Mouse (Mus musculus): ENCODE measurements around the gene Rps6ka1. TPM values are rescaled to one million over a fixed set of nuclear protein-coding genes. Genes with fewer than 3 reads are reported as not detected.
"Not testable (repeated sequence)": the region's sequence is repeated elsewhere in the genome, so short reads cannot be mapped to it uniquely, and the experiment has no call there.

Rps6ka1 gene
- polyA plus RNA-seq, 1 experiment, result 14.4 TPM

DNA sequence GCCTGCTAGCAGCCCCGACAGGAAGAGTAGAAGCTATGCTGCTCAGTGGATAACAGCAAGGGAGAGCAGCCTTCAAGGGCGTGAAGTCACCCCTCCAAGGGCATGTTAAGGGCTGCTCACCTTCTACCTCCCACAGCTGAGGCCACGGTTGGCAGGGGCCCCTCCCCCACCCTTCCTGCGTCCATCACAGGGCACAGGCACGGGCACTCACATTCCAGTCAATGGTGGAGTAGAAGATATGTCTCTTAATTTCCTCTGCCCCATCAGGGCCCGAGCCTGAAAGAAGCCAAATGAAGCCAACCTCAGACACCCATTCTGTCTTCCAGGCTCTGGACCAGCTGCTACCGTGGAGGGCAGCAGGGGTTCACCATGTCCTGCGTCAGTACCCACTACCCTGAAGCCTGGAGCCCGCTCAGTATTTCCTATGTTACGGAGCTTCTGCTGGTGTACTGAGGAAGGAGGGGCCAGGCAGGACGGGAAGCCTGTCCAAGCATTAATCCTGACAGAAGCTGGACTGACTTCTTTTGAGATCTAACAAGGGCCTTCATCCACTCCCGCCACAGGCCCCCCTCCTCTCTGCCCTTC is 23.7 kb downstream of the Rps6ka1 start:
- DNase-seq (ENCODE audit: low read depth), result no peak

- no peak for DNase-seq (ENCODE audit: low read depth)
Measured at GRCm38 (mm10) chr4:133857527-133857926, 30.1 kb downstream of the Rps6ka1 start.

DNA sequence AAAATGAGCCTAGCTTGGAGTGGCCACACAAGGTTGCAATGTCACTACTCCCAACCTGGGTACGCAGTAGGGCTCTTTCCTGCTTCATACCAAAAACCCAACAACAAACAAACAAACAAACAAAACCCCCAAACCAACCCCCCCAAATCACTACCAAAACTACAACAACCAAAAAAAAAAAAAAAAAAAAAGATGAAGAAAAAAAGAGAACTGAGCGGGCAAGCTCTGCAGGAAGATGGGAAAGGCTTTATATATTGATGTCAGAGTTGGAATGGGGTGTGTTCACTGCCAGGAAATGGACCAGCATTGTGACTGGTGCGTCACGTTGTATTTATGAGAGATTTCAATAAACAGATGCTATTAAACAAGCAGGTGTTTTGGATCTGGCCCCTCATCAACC is 33.0 kb downstream of the Rps6ka1 start:
- no peak for DNase-seq (ENCODE audit: low read depth)

DNA sequence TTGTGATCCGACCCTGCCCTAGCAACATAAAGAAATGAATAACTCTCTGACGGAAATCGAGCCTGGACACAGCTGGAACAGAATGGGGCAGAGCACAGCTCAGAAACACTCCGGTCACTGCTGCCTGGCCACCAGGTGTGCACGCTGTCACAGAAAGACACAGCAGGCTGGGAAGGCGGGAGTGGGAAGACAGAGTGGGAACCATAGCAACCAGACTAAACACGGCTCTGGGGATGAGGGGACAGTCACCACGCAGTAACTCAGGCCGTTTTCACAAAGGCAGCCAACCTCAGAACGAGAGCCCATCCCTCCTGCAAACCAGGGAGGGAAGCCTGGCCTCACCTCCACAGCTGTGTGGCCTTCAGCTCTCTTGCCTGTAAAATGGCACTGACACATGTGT is 34.0 kb downstream of the Rps6ka1 start:
- no peak for DNase-seq (ENCODE audit: low read depth)

DNA sequence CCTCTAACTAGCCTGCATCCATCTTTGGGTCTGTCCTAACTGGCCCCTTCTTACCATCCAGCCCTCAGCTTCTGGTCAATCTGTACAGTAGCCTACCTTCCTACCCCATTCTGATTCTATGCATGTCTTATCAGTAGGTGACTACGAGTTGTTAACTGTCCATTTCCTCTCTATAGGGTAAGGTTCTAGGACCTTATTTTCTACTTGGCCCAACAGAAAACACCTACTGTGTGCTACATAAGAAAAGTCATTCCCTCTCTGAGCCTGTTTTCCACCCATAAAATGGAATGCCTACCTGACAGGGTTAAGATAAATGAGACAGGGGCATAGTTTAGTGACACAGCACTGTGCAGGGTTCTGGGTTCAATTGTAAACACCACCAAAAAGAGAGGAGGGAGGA is 41.0 kb downstream of the Rps6ka1 start:
- DNase-seq (ENCODE audit: low read depth), result no peak

DNA sequence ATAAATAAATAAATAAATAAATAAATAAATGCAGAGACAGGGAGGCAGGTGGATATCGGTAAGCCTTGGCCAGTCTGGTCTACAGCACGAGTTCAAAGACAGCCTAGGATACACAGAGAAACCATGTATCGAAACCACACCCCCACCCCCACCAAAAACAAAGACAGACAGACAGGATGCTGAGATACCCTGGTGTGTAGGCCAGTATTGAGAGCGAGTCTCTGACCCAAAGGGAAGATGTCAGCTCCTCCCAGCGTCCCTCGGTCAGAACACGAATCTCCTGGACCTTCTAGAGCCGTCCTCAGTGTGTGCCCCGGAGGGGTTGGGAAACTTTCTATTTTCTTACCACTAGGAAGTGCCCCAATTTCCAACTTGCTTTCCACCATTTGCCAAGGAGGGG is 42.5 kb downstream of the Rps6ka1 start:
- DNase-seq (ENCODE audit: low read depth), result no peak

- no peak for DNase-seq (ENCODE audit: low read depth)
Measured at GRCm38 (mm10) chr4:133844209-133844841, 43.3 kb downstream of the Rps6ka1 start.

GRCm38 (mm10) chr4:133842992-133843737 is 44.4 kb downstream of the Rps6ka1 start:
- DNase-seq (ENCODE audit: low read depth), result no peak

GRCm38 (mm10) chr4:133841756-133842483 is 45.7 kb downstream of the Rps6ka1 start:
- DNase-seq (ENCODE audit: low read depth), result not testable (repeated sequence)

DNA sequence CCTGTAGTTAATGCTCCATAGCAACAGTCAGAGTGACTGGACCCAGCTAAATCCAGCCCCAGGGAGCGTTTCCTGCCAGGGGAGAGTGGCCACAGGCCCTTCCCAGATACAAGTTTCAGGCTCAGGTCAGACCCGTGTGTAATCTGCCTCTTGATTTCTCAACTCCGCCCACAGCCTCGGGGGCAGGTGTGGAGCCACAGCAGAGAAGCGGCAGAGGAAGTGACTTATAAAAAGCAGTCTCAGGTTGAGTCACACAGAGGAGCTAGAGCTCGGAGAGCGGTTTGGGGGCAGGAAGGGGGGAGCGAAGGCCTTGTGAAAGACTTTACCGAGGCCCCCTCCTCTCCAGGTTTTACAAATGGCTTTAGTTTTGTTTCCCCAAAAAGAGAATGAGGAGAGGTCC is 46.6 kb downstream of the Rps6ka1 start:
- no peak for DNase-seq (ENCODE audit: low read depth)

- no peak for DNase-seq (ENCODE audit: low read depth)
Measured at GRCm38 (mm10) chr4:133840501-133840900, 47.1 kb downstream of the Rps6ka1 start.

DNA sequence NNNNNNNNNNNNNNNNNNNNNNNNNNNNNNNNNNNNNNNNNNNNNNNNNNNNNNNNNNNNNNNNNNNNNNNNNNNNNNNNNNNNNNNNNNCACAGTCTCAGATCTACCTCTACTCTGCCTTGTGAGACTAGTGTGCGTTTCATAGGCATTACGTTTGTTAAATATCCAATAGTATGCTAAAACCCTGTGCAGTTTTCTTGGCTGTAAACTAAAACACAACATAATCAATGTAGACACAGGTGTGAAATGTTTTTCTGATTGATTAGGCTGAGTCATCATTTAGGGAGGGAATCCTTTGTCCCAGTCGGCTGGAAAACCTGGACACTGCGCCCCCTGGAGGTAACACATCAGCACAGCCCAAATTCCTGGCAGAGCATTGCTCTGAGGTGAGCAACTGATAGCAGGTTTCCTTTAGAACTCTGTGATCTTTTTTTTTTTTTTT is 48.2 kb downstream of the Rps6ka1 start:
- DNase-seq (ENCODE audit: low read depth), result no peak

DNA sequence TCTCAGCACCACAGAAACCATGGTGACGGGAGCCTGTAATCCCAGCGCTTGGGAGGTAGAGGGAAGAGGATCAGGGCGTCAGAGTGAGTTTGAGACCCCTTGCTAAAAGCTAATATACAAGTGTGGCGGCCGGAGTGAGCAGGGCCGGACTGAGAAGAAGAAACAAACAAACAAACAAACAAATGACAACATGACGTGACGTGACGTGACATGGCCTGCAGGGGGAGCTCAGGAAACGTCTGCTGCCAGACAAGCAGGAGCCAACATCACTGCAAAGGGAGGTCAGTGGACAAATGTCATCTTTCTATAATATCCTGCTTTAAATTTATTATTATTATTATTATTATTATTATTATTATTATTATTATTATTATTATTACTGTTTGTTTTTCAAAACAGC is 51.0 kb downstream of the Rps6ka1 start:
- no peak for DNase-seq (ENCODE audit: low read depth)

DNA sequence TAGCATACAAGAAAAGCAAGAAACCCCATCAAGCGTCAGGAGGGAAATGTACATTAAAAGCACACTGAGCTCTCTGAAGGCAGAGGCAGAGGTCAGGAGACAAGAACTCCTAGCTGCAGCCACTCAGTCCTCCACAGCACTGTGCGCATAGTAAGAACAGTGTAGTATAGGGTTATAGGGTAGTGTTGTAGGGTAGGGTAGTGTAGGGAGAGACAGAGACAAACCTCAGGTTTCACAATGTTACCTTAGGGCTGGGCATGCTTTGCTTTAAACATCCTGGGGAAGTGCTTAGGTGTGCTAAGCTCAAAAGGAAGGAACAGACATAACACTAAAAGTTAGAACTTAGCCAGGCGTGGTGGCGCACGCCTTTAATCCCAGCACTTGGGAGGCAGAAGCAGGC is 52.4 kb downstream of the Rps6ka1 start:
- DNase-seq (ENCODE audit: low read depth), result no peak

GRCm38 (mm10) chr4:133832945-133833874 is 54.4 kb downstream of the Rps6ka1 start:
- DNase-seq (ENCODE audit: low read depth), result no peak

- DNase-seq (ENCODE audit: low read depth), result no peak
Measured at GRCm38 (mm10) chr4:133830453-133830852, 57.1 kb downstream of the Rps6ka1 start.

DNA sequence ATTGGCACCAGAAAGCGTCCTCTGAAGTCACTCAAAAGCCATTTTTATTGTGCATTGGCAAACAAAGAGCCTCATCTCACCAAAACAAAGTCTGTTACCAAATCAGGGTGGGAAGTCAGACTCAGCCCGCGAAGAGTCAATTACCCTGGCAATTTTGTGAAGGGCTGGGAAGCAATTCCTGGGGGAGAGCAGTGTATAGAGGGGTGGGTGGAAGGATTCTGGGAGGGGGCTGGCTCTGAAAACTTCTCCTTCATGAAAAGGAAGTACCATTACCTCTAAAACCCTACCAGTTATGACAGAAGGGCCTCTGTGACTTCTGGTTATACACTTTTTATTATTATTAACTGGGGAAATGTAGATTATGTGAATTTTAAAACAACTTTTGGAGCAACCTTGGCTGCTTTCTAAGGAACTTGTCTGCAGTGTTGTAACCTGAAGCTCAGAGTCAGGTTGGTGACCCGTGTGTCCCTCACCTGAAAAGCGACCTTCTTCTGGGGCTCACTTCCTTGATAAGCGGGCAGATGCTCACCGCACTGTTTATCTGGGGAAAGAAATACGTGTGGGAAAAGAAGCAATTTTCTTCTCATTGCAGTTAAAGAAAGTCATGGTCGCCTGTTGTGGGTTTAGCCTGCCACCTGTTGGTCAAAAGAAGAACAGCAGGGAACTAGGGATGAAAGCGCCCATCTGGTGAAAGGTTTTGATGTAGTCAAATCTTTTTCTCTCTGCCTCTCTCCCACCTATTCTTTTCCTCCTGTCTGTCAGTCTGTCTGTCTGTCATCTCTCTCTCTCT is 58.1 kb downstream of the Rps6ka1 start:
- no peak for DNase-seq (ENCODE audit: low read depth)

DNA sequence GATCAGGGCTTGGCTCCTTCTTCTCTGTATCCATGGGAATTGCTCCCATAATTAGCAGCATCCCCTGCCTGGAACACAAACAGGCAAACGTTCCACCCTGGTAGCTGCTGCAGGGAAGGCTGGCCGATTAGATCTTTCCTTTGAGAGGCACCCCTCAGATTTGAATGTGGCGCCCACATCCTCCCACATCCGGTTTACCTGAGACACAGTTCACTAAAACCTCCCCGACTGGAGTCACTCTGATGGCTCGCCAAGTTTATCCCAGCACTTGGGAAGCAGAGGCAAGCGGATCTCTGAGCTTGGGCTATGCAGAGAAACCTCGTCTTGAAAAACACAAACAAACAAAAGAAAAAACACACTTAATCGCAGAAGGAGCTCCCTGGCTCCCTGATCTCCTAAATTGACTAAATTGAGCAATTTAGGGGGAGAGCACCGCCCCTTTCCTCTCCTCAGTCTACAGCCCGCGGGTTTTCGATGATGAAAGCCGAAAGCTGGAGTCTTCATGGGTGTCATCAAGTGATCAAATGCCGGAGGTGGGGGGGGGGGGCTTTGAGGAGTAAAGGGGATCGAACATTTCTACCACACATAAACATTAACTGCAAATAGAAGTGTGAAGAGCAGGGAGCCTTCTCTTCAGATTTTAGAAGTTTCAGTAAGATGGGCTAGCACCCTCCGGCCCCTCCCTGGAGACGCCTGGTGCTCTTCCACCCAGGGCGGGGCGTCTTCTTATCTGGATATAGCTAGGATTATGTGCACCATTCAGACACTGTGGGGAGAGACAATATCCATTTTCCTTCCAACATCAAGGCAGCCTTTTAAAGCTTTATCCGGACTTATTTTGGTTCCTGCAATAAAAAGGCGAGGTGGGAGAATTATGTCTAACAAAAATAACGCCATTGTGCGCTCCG is 59.5 kb downstream of the Rps6ka1 start:
- DNase-seq (ENCODE audit: low read depth), result no peak

DNA sequence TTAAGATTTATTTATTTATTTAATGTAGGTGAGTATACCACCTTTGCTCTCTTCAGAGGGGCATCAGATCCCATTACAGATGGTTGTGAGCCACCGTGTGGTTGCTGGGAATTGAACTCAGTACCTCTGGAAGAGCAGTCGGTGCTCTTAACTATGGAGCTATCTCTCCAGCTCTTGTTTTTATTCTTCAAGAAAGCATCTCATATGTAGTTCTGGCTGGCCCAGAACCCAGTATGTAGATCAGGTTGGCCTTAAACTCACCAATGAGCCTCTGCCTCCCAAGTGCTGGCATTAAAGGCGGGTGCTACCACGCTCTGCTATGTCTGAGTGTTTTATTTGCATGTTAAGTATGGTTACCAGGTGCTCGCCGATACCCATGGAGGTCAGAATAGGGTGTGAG is 60.2 kb downstream of the Rps6ka1 start:
- DNase-seq (ENCODE audit: low read depth), result no peak
